Mouse (Mus musculus): ENCODE data around the gene Ddx11.

GRCm38 (mm10) chr17:66085038-66085437, 38.3 kb upstream of the Ddx11 start:
- TF ChIP-seq MAX (IDR thresholded peaks at IDR 0.05) (no peak), CTCF (IDR thresholded peaks at IDR 0.05; ENCODE audit: control insufficient read depth, insufficient read depth, insufficient read length) (no peak), FOSL1 (IDR thresholded peaks at IDR 0.05; ENCODE audit: insufficient read depth, low read length, poor library complexity, severe bottlenecking) (no peak), CEBPB (IDR thresholded peaks at IDR 0.05; ENCODE audit: low read depth) (no peak)
